Mouse (Mus musculus) gastrocnemius, adult 8-10 months (tissue): ENCODE measurements around the gene Tcf7l1. TPM values are rescaled to one million over a fixed set of nuclear protein-coding genes. Genes with fewer than 3 reads are reported as not detected.

Experiments
- DNase-seq, 2 experiments: peaks; one replicate each; pipeline ENCODE4 v3.0.0; 2022; ENCODE audit warnings: low spot score in 2 of 2
- total RNA-seq, 4 experiments: library from RNA; stranded (reverse); gene quantifications; 2 replicates each; pipeline ENCODE4 v1.2.4; 2022

The Tcf7l1 gene
- total RNA-seq, 4 experiments from 2014 or later: 3.0 to 5.0 (median 4.2) TPM

DNA sequence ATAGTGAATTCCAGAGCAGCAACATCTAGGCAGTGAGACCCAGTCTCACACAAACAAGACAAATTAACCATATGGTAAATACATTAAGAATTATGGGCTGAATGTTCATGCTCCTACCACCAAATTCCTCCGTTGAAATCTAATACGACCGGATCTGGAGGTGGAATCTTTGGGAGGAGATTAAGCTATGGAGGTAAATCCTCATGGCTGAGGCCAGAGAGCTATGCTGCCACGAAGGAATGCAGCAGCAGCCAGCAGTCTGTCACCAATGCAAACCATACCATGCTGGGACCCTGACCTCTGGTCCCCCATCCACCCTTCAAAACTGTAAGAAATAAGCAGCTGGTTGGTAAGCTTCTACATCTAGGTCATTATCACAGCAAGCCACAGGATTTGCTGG, 41.9 kb downstream of the Tcf7l1 start:
- no peak for DNase-seq

DNA sequence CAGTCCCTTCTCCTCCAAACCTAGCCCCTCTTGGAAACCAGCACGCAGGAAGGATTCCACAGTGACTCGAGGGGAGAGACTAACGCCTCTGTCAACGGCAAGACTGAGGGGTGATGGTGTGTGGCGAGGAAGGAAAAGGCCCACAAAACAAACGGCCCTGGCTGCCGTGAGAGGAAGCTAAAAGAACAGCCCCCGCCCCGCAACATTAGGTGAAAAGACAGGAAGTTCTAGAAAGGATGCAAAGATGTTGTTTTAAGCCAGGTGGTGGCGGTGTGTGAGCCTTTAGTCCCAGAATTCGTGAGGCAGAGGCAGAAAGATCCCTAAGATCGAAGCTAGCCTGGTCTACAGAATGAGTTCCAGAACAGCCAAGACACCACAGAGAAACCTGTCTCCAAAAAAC, 43.3 kb downstream of the Tcf7l1 start:
- no peak for DNase-seq

DNA sequence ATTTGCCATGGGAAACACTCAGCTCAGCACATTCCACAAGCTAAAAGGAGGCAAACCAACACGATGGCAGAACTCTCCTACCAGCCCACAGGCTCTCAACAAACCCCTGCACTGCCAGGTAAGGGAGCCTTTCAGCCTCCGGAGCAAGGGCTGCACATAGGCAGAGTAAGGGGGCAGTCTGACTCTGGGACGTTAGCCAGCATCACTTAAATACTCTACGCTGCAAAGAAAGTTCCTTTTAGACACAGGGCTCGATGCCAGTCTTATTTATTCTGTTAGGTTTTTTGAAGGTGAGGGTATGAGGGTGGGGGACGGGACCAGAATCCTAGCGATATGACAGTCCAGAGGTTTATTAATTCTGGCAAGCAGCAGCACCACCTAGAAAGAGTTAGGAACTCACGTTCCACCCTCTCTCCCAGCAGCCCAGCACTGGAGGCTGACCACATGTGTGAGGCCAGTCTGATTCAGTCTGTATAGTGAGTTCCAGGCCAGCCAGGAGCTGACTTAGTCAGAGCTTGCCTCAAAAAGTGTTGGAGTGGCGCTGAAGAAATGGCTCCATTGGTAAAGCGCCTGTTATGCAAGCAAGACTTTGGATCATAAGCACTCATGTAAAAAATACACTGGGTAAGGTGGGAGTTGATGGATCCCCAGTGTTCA, 44.8 kb downstream of the Tcf7l1 start:
- no peak for DNase-seq

DNA sequence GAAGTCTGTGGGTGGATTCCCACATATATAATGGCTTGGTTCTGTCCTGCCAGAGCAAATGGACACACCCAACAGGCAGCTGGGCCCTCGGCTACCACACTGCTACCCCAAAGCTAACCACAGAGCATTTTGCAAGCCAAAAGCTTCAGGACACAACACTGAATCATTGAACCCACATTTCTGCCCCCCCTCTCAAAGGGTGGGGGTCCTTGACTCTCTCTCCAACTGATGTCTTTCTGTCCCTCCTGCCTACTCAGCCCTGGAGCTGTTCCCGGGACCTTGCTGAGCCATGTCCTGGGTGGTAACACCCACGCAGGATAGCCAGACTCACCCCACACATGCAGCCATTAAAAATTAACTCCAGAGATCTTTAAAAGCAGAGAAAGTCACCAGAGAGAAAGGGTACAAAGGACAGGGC, 45.4 kb downstream of the Tcf7l1 start:
- DNase-seq: no peak

DNA sequence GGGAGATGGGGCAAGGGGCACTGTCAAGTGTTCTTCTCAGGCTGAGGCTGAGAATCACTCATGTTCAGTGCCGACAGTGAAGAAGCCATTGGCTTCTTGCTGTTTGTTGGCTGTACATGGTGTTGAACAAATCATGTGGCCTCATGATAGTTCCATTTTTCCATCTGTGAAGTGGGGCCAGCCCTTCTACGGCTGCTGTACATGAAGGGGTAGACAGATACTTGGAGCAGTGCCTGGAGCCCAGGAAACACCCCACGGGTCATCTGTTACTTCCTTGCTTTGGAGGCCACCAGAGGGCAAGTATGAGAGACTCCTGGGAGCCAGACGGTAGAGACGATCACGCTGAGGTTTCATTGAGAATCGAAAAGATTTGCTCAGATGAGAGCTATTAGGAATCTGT, 46.7 kb downstream of the Tcf7l1 start:
- no peak for DNase-seq

DNA sequence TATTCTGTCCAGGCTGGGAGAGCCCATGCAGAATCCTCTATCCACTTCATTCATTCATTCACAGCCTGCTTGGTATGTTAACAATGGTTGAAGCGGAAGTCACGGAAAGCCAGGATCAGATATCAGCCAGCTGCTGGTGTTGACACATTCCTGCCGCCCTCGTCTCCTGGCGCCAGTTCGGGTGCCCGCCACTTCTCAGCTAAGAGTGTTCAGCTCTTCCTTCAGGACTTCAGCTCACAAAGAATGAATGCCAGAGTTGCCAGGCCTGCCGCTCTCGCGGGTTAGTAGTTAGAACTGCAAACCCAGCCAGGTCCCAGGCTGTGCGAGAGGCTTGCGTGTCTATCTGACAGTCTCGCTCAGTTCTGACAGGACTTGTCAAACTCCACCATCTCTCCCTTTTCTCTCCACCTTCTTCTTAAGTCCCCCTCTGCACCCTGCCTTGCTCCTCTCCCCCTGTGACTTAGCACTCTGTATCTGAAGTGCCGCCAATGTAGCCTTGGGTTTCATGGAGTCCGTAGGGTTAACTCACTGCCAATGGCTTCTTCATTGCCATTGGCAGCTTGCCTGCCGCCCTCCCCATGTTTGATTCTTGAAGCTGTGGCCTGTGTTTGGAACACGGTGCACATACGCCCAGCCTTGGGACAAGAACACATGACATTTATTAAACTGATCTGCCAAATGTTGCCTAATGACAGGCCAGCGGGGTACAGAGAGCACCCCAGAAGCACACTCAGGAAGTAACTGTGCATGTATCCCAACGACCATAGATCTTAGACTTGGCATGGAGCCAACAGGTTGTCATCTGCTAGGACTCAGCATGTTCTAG, 48.2 kb downstream of the Tcf7l1 start:
- no peak for DNase-seq

DNA sequence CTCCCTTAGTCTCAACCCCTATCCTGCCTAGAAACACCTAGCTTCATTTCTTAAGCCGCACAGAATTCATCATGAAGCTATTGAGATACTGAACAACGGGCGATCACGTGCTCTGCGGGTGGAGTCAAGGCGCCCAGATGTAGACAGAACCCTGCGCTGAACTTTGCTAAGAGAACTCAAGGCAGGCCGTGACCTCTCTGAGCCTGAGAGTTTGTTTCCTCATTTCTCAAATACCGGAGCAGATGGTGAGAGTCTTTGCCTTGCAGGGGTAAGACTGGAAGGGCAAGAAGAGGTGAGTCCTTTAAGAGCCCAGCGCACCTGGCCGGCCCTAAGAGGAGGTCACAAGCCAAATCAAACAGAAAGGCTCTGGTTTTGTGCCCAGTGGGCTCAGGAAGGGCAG, 52.2 kb downstream of the Tcf7l1 start:
- DNase-seq: no peak

DNA sequence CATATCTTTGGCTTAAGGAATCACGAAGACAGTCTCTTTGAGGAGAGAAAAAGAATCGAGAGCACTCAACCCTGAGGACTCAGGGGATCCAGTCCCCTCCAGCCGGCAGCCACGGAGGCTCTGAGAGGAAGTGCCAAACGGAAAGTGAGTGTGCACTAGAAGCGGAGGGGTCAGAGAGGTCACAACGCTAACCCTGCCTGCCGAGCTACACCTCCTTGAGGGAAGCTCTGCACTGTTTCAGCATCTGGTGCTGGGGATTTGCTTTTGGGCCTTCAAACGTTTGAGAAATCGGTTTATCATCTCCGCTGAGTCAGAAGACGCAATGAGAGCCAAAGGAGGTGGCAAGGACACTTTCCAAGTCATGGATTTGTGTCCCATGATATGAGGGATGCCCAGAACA, 53.8 kb downstream of the Tcf7l1 start:
- no peak for DNase-seq

DNA sequence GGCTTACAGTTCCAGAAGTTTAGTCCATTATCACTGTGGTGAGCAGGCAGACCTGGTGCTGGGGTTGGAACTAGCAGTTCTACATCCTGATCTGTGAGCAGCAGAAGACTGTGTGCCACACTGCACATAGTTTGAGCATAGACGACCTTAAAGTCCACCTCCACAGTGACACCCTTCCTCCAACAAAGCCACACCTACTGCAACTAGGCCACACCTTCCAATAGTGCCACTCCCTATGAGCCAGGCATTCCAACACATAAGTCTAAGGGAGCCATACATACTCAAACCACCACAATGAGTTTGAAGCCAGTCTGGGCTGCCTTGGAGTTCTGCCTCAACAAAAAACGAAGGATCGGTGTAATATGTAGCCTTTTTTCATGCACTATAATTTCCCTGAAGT, 55.7 kb downstream of the Tcf7l1 start:
- no peak for DNase-seq

DNA sequence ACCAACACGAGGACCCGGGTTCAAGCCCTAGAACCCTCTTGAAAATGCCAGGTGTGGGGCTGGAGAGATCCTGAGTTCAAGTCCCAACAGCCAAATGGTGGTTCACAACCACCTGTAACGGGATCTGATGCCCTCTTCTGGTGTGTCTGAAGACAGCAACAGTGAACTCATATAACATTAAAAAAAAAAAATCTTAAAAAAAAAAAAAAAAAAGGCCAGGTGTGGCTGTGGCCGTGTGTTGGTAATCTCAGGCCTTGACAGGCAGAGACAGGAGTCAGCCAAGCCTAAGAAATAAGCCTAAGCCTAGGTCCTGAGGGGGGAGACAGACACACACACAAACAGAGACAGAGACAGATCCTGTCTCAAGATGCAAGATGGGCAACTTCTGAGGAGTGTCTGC, 56.9 kb downstream of the Tcf7l1 start:
- no peak for DNase-seq

DNA sequence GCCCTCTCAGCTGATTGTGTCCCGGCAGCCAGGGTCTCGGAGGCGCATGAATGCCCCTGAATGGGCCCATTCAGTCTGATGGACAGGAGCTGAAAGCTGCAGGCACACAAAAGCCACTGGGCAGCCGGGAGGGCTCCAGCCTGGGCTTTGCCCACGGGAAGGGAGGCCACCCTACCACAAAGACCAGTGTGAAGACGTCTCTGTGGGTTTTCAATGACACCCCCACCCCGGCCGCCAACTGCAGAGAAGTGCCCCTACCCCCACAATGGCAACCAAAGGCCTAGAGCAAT, 58.5 kb downstream of the Tcf7l1 start:
- DNase-seq: no peak

DNA sequence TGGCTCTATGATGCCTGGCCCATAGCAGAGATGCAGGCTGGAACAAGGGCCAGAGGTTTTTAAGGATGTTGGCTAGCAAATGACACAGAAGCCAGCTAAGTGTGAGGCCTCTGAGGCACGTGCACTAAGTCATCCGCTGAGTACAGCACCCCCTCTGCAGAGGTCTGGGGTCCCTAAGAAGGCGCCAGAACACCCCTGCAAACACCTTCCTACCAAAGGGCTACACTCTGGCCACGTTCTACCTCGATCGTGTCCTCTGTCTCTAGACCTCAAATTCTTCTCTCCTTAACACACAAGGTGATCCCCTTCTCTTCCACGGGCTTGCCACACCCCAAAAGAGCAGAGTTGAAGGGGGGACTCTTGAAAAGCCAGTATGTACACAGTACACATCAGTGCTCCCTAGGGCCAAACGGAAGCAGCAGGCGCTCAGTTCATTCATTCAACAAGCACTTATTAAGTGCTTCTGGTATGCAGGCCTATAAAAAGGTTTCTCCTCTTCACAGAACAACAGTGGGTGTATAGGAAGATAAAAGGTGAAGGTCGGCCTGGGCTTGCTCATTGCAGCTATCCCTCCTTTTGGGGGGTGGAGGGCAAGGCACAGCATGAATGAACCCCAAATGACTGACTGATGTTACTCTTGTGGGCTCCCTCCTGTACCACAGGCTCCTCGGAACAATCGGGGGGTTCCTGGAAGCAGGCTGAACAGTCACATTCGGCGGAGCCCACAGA, 59.1 kb downstream of the Tcf7l1 start:
- DNase-seq: no peak

DNA sequence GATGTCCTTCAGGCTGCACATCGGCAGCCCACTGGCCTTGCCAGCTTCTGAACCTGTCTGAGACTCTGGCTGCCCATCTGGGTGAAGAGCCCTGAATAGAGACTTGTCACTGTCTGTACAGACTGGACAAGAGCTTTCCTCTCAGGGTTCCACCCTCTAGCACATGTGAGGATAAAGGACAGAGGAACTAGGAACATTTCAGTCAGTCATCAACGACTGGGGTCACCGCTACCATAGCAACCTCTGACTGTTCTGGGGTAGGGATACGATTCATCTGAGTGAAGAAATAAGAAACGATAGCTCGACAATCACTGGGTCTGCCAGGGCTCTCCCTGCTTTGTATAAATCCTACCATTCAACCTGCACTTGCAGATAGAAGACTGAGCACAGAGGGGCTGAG, 61.2 kb downstream of the Tcf7l1 start:
- no peak for DNase-seq

DNA sequence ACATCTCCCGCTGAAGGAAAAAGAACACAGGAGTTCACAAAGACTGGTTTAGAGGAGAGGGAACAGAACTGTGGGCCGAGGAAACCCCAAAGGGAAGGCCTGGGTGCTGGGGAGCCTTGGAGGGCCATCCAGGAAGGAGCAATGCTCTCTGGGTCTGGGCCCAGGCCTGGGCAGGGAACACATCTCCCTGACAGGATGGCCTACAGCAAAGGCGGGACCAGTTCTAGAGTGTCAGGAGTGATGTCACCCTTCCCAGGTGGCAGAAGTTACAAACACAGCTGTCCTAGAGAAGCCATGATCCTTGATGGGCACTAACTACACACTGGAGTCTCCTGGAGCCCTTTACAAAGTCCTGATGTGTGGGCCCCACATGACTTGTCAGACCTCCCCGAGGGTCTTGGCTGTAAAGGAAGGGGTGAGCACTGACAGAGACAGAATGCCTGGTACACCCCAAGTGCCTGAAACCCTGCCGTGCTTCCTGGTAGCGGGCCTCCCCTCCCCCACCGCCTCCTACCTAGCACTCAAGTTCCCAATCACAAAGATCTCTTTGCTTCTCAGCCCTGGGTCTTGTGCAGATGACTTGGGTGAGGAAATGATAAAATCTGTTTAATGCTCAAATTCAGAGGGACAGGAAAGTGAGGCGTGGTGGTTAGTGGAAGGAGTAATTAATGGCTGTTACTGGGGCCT, 64.4 kb downstream of the Tcf7l1 start:
- DNase-seq: no peak

DNA sequence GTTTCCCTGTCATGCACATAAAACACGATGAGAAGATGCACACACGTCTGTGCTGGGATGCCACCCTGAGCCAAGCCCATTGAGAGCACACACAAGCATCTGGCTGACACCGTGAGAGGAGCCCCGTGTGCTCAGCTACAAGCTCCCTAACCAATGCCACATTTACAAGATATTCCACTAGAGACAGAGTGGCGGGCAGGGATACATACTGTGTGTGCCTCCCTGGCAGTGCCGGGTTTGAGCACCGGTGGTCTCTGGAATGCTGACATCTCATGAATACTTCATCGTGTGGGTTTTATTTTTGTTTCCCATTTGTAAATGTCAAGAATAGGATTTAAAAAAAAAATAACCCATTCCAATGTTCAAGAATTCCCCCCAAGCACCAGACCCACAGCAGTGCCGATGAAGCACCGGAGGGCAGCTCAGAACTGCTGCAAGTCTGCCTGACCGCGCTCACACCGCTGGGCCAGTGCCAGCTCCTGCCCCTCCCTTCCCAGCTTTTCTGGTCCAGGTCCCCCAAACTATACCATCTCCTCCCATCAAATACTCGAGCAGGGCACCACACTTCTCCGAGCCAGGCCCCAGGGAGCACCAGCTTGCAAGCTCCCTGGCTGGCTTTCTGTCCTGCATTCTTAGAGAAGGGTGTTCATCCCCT, 65.2 kb downstream of the Tcf7l1 start:
- no peak for DNase-seq

DNA sequence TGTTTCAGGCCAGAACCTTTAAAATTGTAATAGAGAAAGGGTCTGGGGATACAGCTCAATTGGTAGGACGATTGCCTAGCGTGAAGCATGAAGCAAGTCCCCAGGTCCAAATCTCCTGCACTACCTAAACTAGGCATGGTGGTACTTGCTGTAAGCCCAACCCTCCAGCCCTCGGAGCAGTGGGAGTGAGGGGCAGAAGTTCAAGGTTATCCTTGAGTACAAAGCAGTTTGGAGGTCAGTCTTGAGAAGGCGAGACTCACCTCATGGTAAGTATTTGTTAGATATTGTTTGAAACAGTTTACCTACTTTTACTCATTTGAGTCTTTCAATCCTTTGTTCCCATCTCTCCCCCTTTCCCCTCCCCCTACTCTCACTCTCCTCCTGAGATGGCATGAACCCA, 65.9 kb downstream of the Tcf7l1 start:
- DNase-seq: no peak

DNA sequence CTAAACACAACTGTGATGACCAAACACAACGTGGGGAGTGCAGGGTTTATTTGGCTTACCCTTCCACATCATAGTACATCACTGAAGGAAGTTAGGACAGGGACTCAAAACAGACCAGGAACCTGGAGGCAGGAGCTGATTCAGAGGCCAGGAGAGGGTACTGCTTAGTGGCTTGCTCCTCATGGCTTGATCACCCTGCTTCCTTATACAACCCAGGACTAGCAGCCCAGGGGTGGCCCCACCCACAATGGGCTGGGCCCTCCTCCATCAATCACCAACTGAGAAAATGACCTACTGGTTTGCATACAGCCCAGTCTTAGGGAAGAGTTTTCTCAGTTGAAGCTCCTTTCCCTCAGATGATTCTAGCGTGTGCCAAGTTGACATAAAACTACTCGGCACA, 68.2 kb downstream of the Tcf7l1 start:
- DNase-seq: no peak

DNA sequence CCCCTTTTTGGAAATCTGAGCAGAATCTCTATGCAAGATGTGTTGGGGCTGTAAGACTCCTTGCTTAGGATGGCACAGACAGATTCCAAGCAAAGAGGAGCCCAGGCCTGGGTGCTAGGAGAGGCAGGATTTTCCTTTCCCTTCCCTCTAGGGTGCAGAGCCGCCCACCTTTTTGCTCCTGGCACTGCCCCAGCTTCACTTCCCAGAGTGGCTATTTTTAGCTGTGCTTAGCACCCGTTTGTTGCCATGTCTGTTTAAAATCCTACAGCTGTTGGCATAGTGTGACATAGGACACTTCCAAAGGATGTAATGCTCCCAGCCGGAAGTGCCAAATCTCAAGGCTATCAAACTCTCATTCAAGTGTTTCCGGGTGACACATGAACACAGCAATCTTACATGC, 74.3 kb downstream of the Tcf7l1 start:
- DNase-seq: no peak

DNA sequence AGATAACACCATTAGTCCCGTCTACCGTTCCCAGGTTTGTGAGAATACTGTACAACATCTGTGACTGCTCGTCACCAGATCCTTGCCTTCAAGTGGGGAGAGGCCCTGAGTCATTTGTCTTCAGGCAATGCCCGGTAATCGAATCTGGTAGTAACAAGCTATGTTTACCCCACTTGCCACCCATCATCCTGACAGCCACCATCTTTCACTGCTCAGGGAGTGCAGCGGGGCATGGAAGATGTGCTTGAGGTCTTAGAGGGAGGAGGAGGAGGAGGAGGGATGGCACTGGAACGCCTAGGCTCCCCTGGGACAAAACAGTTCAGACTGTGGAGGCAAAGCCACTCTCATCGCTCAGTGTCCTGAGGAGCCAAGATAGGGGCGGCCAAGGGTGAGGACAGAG, 74.8 kb downstream of the Tcf7l1 start:
- no peak for DNase-seq

DNA sequence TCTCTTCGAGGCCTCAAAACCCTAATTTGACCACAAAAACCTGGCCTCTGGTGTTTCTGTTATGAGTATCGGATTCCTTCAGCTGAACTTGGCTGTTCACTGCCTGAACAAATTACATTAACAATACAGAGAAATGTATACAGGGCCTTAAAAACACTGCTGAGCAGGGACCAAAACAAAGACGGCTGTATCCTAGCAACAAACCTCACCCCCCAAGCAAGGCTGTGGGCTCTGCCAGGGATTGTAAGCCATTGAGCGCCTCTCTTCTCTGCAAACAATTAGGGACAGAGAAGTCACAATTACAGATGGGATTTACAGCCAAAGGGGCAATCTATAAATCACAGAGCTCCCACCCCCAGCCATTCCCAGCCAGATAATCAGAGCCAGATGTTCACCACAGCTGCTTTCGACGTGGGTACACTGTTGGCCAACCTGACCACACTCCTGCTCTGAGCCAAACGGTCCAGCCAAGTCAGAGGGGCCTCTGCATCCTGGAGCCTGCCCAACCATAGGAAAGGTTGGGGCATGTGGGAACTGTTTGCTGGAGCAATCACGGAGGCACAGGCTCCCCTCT, 77.5 kb downstream of the Tcf7l1 start:
- DNase-seq: no peak

DNA sequence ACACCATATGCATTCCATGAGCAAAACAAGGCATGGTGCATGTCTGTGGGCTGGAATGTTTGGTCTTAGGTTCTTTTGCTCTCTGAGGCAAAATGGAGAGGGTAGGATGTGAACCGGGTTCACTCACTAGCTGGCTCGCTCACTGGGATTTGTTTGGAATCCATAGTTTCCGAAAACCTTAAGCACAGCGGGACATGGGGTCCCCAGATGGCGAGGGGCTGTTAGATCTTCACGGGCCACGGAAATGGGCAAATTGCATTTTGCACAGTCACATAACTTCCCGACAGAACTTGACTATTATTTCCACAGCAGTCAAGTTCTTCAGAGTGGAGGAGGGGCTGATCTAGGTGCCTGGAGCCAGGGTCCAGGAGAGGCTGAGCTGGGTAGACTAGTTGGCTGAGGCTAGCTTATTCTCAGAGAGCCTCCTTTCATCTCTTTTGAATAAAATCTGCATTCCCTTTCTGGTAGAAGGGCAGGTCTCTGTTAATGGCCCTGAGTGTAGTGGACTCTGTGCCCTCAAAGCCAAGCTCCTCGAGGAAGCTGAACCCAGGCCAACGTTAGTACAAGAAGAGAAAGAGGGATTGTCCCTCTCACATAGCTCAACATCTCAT, 78.1 kb downstream of the Tcf7l1 start:
- no peak for DNase-seq
